Mouse (Mus musculus) embryonic facial prominence, embryonic 11.5 days (tissue): ENCODE measurements around the gene Nrros. TPM values are rescaled to one million over a fixed set of nuclear protein-coding genes. Genes with fewer than 3 reads are reported as not detected.

Experiments used
- ATAC-seq: fragments of 200-750 bp; cut with Nextera tagmentation; replicated peaks from 2 replicates; pipeline ENCODE4 v1.8.0; 2017; ENCODE audit warnings: low read depth; ENCODE audit not compliant: insufficient number of reproducible peaks, low FRiP score, low TSS enrichment
- DNase-seq: peaks from one replicate; pipeline ENCODE4 v3.0.0-alpha.2; 2015; ENCODE audit warnings: low spot score
- H3K27ac ChIP-seq: fragments of 300-500 bp; sonication (generic); replicated peaks from 2 replicates; pipeline ENCODE4 v1.5.1; 2014; ENCODE audit warnings: mild to moderate bottlenecking, low read depth, low read length, control low read depth
- H3K27me3 ChIP-seq: fragments of 300-500 bp; sonication (generic); 2 replicates; pipeline ENCODE4 v1.6.1; 2014; ENCODE audit warnings: mild to moderate bottlenecking, low read length, moderate library complexity, mixed read lengths; ENCODE audit not compliant: control insufficient read depth, insufficient read depth
- H3K36me3 ChIP-seq: fragments of 300-500 bp; sonication (generic); replicated peaks from 2 replicates; pipeline ENCODE4 v1.6.1; 2014; ENCODE audit warnings: low read depth, mild to moderate bottlenecking, low read length, moderate library complexity, mixed read lengths; ENCODE audit not compliant: control insufficient read depth, insufficient read depth
- H3K4me1 ChIP-seq: fragments of 300-500 bp; sonication (generic); 2 replicates; pipeline ENCODE4 v1.6.1; 2014; ENCODE audit warnings: low read length, mixed read lengths; ENCODE audit not compliant: control insufficient read depth, insufficient read depth
- H3K4me2 ChIP-seq: fragments of 300-500 bp; sonication (generic); 2 replicates; pipeline ENCODE4 v1.6.1; 2014; ENCODE audit warnings: low read depth, mild to moderate bottlenecking, control low read depth, low read length, moderate library complexity
- H3K4me3 ChIP-seq: fragments of 300-500 bp; sonication (generic); 2 replicates; pipeline ENCODE4 v1.5.1; 2014; ENCODE audit warnings: low read depth, low read length, control low read depth
- H3K9ac ChIP-seq: fragments of 300-500 bp; sonication (generic); replicated peaks from 2 replicates; pipeline ENCODE4 v1.6.1; 2014; ENCODE audit warnings: mild to moderate bottlenecking, control low read depth, low read length
- H3K9me3 ChIP-seq: fragments of 300-500 bp; sonication (generic); replicated peaks from 2 replicates; pipeline ENCODE4 v1.6.1; 2016; ENCODE audit warnings: mild to moderate bottlenecking, low read length, inconsistent platforms, mixed read lengths; ENCODE audit not compliant: control insufficient read depth
- WGBS: fragments of 180-500 bp; shearing (Covaris S2); extraction: QIAGEN DNeasy Blood & Tissue Kit; methylation state at CpG from one replicate; pipeline ENCODE4 v1.1.7; 2014; 5-methylcytosine and 5-hydroxymethylcytosine counted together
- polyA plus RNA-seq: library from polyadenylated mRNA; unstranded; fragments of >200 nt; fragmentation: Nextera tagmentation; extraction: Ambion mirVana; gene quantifications from 2 replicates; pipeline ENCODE4 v1.2.1, GENCODE M21; 2014

Nrros gene
- polyA plus RNA-seq, 1 experiment from 2014 or later: 9.5 TPM

GRCm38 (mm10) chr16:32157369-32157768 lies 8.0 kb downstream of the Nrros start:
- 93% methylated on average over 2 of the region's 2 CpGs for WGBS
- H3K27me3 ChIP-seq: no peaks in the 10 kb centered on the region
- H3K4me2 ChIP-seq: no peak overlapping the region
- no peak overlapping the region for H3K27ac ChIP-seq
- no peaks in the 10 kb centered on the region for H3K9me3 ChIP-seq
- no peaks in the 10 kb centered on the region for H3K36me3 ChIP-seq
- no peak overlapping the region for H3K9ac ChIP-seq
- H3K4me3 ChIP-seq: no peak overlapping the region
- ATAC-seq: no peak
- no peak for DNase-seq
- H3K4me1 ChIP-seq: no peaks in the 10 kb centered on the region

GRCm38 (mm10) chr16:32156719-32157118 lies 8.7 kb downstream of the Nrros start:
- no peak for DNase-seq
- Histone ChIP-seq H3K4me1 (no peaks in the 10 kb centered on the region), H3K9ac (no peak overlapping the region), H3K36me3 (no peaks in the 10 kb centered on the region), H3K27ac (no peak overlapping the region), H3K9me3 (no peaks in the 10 kb centered on the region), H3K27me3 (no peaks in the 10 kb centered on the region), H3K4me3 (no peak overlapping the region), H3K4me2 (no peak overlapping the region)
- ATAC-seq: no peak
- WGBS: 62% methylated on average over 3 of the region's 3 CpGs

- no peak overlapping the region for H3K27ac ChIP-seq
- no peaks in the 10 kb centered on the region for H3K9me3 ChIP-seq
- no peak overlapping the region for H3K9ac ChIP-seq
- no peaks in the 10 kb centered on the region for H3K4me1 ChIP-seq
- H3K4me2 ChIP-seq: no peak overlapping the region
- H3K36me3 ChIP-seq: no peaks in the 10 kb centered on the region
- ATAC-seq: no peak
- no peak for DNase-seq
- WGBS: 81% methylated on average over 13 of the region's 13 CpGs
- H3K27me3 ChIP-seq: no peaks in the 10 kb centered on the region
- H3K4me3 ChIP-seq: no peak overlapping the region
Observed at GRCm38 (mm10) chr16:32154437-32154836, 11.0 kb downstream of the Nrros start.

GRCm38 (mm10) chr16:32153976-32154375 lies 11.4 kb downstream of the Nrros start:
- Histone ChIP-seq H3K9me3 (no peaks in the 10 kb centered on the region), H3K27me3 (no peaks in the 10 kb centered on the region), H3K9ac (no peak overlapping the region), H3K4me1 (no peaks in the 10 kb centered on the region), H3K4me2 (no peak overlapping the region), H3K36me3 (no peaks in the 10 kb centered on the region), H3K4me3 (no peak overlapping the region), H3K27ac (no peak overlapping the region)
- DNase-seq (no peak), ATAC-seq (no peak)
- 81% methylated on average over 1 of the region's 1 CpGs for WGBS

- Histone ChIP-seq H3K4me3 (no peak overlapping the region), H3K27ac (no peak overlapping the region)
- ATAC-seq: no peak
Observed at GRCm38 (mm10) chr16:32147589-32148207, 17.7 kb downstream of the Nrros start.

GRCm38 (mm10) chr16:32144592-32144991 lies 20.8 kb downstream of the Nrros start:
- H3K9ac ChIP-seq: no peak overlapping the region
- H3K9me3 ChIP-seq: 0 out of 2 replicates have a peak, but pooled peaks cover 4% of the 10 kb centered on the region
- no peak overlapping the region for H3K27ac ChIP-seq
- H3K27me3 ChIP-seq: no peaks in the 10 kb centered on the region
- H3K4me1 ChIP-seq: no peaks in the 10 kb centered on the region
- WGBS: 92% methylated on average over 17 of the region's 17 CpGs
- H3K4me2 ChIP-seq: no peak overlapping the region
- H3K4me3 ChIP-seq: no peak overlapping the region
- ATAC-seq: no peak
- H3K36me3 ChIP-seq: no peaks in the 10 kb centered on the region
- DNase-seq: no peak

More at GRCm38 (mm10) chr16:32147589-32148207, 17.7 kb downstream of the Nrros start:
- no peak for DNase-seq
- Histone ChIP-seq H3K36me3 (no peaks in the 10 kb centered on the region), H3K9ac (no peak overlapping the region; the same call in 1 of the 2 replicates), H3K4me1 (no peaks in the 10 kb centered on the region), H3K4me2 (no peak overlapping the region), H3K9me3 (0 out of 2 replicates have a peak, but pooled peaks cover 4% of the 10 kb centered on the region), H3K27me3 (no peaks in the 10 kb centered on the region)
- WGBS: 67% methylated on average over 10 of the region's 13 CpGs

- H3K4me2 ChIP-seq: no peak overlapping the region
- ATAC-seq: no peak
- no peaks in the 10 kb centered on the region for H3K4me1 ChIP-seq
- no peak overlapping the region for H3K4me3 ChIP-seq
- no peak for DNase-seq
- no peak overlapping the region for H3K27ac ChIP-seq
- H3K9ac ChIP-seq: no peak overlapping the region
- H3K36me3 ChIP-seq: no peaks in the 10 kb centered on the region
- H3K27me3 ChIP-seq: no peaks in the 10 kb centered on the region
- H3K9me3 ChIP-seq: 0 out of 2 replicates have a peak, but pooled peaks cover 4% of the 10 kb centered on the region
- WGBS: 96% methylated on average over 15 of the region's 15 CpGs
Observed at GRCm38 (mm10) chr16:32143766-32144165, 21.6 kb downstream of the Nrros start.

- Histone ChIP-seq H3K4me3 (no peak overlapping the region), H3K9ac (no peak overlapping the region), H3K27me3 (no peaks in the 10 kb centered on the region), H3K4me1 (no peaks in the 10 kb centered on the region), H3K4me2 (no peak overlapping the region), H3K36me3 (no peaks in the 10 kb centered on the region), H3K9me3 (0 out of 2 replicates have a peak, but pooled peaks cover 4% of the 10 kb centered on the region), H3K27ac (no peak overlapping the region)
- no peak for DNase-seq
- ATAC-seq: no peak
- 81% methylated on average over 1 of the region's 1 CpGs for WGBS
Observed at GRCm38 (mm10) chr16:32138954-32139353, 26.4 kb downstream of the Nrros start.
